ENCODE assay signal across 12 mouse cellular contexts in genomic region chr19:10878201-10878837, GRCm38 (mm10). TPM values are rescaled to one million over a fixed set of nuclear protein-coding genes. Genes with fewer than 3 reads are reported as not detected.
DNase-seq lines count a peak whose midpoint lies in the region.
"Had no signal": no experiment of that assay in that cellular context is flagged by ENCODE, and none has a peak within 500 bp of the region (broad histone marks: within the 10 kb centered on the region; RNA-seq: fewer than 3 reads in every experiment).

No protein-coding gene starts in this region.

- peak; percentile 27 for DNase-seq in gastrocnemius, adult 18-20 months (ENCODE audit: low spot score)
- no peak for DNase-seq in gastrocnemius, adult 8-10 months (ENCODE audit: low spot score in 2 of 2)
- peak; percentile 46 for DNase-seq in right cerebral cortex, adult 18-20 months
- no peak for DNase-seq in right cerebral cortex, postnatal 36 days (ENCODE audit: low spot score in 2 of 2)
- peak; percentile 73 to 81 for DNase-seq in cerebellum, postnatal 14 days
- DNase-seq in Muller cell, postnatal 12 days (ENCODE audit: inconsistent ontology term), result no peak
- no peak for DNase-seq in adipocyte (ENCODE audit: low spot score)
- DNase-seq: gastrocnemius, postnatal 10 days; heart, postnatal 4 days; kidney, postnatal 25 days; right cerebral cortex, postnatal 25 days had no signal

RNA-seq across cellular contexts. Expression of gene Tmem109, which starts 3.5 kb away (rescaled TPM):
- 100 to 1,000 TPM; 208 to 227 TPM for total RNA-seq in gastrocnemius, adult 18-20 months (2021)
- total RNA-seq in gastrocnemius, adult 8-10 months (2022), result 100 to 1,000 TPM; 228 to 296 (median 253) TPM

RNA-seq across cellular contexts. Expression of gene Tmem132a, which starts 8.6 kb away (rescaled TPM):
- total RNA-seq in gastrocnemius, adult 18-20 months (2021), result 1 to 10 TPM; 3.0 to 3.4 TPM
- total RNA-seq in gastrocnemius, adult 8-10 months (2022), result 1 to 10 TPM; 2.7 to 4.3 (median 3.4) TPM

RNA-seq across cellular contexts. Expression of gene Prpf19, which starts 16.7 kb away (rescaled TPM):
- 100 to 1,000 TPM; 148 TPM for total RNA-seq in gastrocnemius, adult 18-20 months (2021)
- total RNA-seq in gastrocnemius, adult 8-10 months (2022), result 100 to 1,000 TPM; 151 to 188 (median 167) TPM

RNA-seq across cellular contexts. Expression of gene Slc15a3, which starts 38.8 kb away (rescaled TPM):
- under 1 TPM; 0.23 to 0.55 TPM for total RNA-seq in gastrocnemius, adult 18-20 months (2021)
- under 1 TPM; 0.08 to 0.45 (median 0.22) TPM for total RNA-seq in gastrocnemius, adult 8-10 months (2022)

RNA-seq across cellular contexts. Expression of gene Zp1, which starts 42.1 kb away (rescaled TPM):
- total RNA-seq in gastrocnemius, adult 18-20 months (2021), result not detected
- total RNA-seq in gastrocnemius, adult 8-10 months (2022), result not detected
- total RNA-seq: heart, postnatal 4 days; left cerebral cortex, adult 18-20 months had no signal

Comparison
In these comparisons a context has a peak if more than half of its experiments do, and no peak if none do; other contexts are left out.
1. DNase-seq: peak in gastrocnemius, adult 18-20 months (single experiment), right cerebral cortex, adult 18-20 months (single experiment) and cerebellum, postnatal 14 days (2 of 2); none in gastrocnemius, adult 8-10 months (0 of 2), right cerebral cortex, postnatal 36 days (0 of 2), Muller cell, postnatal 12 days (single experiment) and adipocyte (single experiment).